Mouse (Mus musculus) ES-E14 (cell line): ENCODE data around the gene Pde9a. TPM values are rescaled to one million over a fixed set of nuclear protein-coding genes. Genes with fewer than 3 reads are reported as not detected.

Source experiments
- DNase-seq: peaks from one replicate; pipeline ENCODE4 v3.0.0-alpha.2; 2013; ENCODE audit warnings: low read depth, low spot score
- H3K27ac ChIP-seq: 2 replicates; pipeline ENCODE4 v1.5.1; 2012; ENCODE audit warnings: low read depth, mild to moderate bottlenecking, low read length, moderate library complexity, mixed read lengths; ENCODE audit not compliant: poor library complexity, insufficient read depth, severe bottlenecking
- H3K36me3 ChIP-seq: 2 replicates; pipeline ENCODE4 v1.6.1; 2012; ENCODE audit warnings: mild to moderate bottlenecking, low read length, moderate library complexity, mixed read lengths; ENCODE audit not compliant: control insufficient read depth, poor library complexity, insufficient read depth, severe bottlenecking
- H3K4me1 ChIP-seq, 2 experiments: fragments of 150-350 bp in 1 of 2; sonication (generic) in 1 of 2; 2 replicates each; pipeline ENCODE4 v1.6.1; 2012; ENCODE audit warnings: low read length in 2 of 2, mild to moderate bottlenecking in 1 of 2, mixed read lengths in 1 of 2; ENCODE audit not compliant: control insufficient read depth in 2 of 2, insufficient read depth in 2 of 2, poor library complexity in 1 of 2
- H3K4me3 ChIP-seq, 2 experiments: fragments of 150-350 bp in 1 of 2; sonication (generic) in 1 of 2; 2 replicates each; pipeline ENCODE4 v1.5.1; 2012; ENCODE audit warnings: low read length in 2 of 2, low read depth in 1 of 2, mild to moderate bottlenecking in 1 of 2, mixed read lengths in 1 of 2; ENCODE audit not compliant: insufficient read depth in 1 of 2, poor library complexity in 1 of 2, severe bottlenecking in 1 of 2
- H3K9ac ChIP-seq: 2 replicates; pipeline ENCODE4 v1.6.1; 2012; ENCODE audit warnings: low read depth, mild to moderate bottlenecking, low read length, mixed read lengths; ENCODE audit not compliant: poor library complexity, insufficient read depth, severe bottlenecking
- H3K9me3 ChIP-seq: fragments of 150-350 bp; sonication (generic); 2 replicates; pipeline ENCODE4 v1.6.1; 2012; ENCODE audit warnings: low read depth, mild to moderate bottlenecking, low read length; ENCODE audit not compliant: control insufficient read depth, insufficient read depth
- CHD2 ChIP-seq: IDR thresholded peaks from 2 replicates; pipeline ENCODE4 v1.6.1; 2014; ENCODE audit warnings: mild to moderate bottlenecking, low read depth, low read length, inconsistent platforms
- HCFC1 ChIP-seq: IDR thresholded peaks from 2 replicates; pipeline ENCODE4 v1.6.1; 2012; ENCODE audit warnings: low read length, inconsistent platforms, borderline replicate concordance; ENCODE audit not compliant: insufficient read depth
- MAFK ChIP-seq: IDR thresholded peaks from 2 replicates; pipeline ENCODE4 v1.6.1; 2014; ENCODE audit warnings: mild to moderate bottlenecking, low read depth, low read length, inconsistent platforms; ENCODE audit not compliant: insufficient read depth
- ZC3H11A ChIP-seq: IDR thresholded peaks from 2 replicates; pipeline ENCODE4 v1.6.1; 2012; ENCODE audit warnings: low read depth, mild to moderate bottlenecking, inconsistent platforms, low read length, borderline replicate concordance
- ZNF384 ChIP-seq: IDR thresholded peaks from 2 replicates; pipeline ENCODE4 v1.6.1; 2012; ENCODE audit warnings: low read depth, low read length, inconsistent platforms
- in situ Hi-C, 2 experiments: fragments of 600-800 bp; cut with MboI; formaldehyde crosslinking; loops; one replicate each; pipeline ENCODE4 v1.15.1; 2025; ENCODE audit warnings: low sequenced_read_pairs in 2 of 2, inconsistent platforms in 1 of 2; ENCODE audit not compliant: unreplicated experiment in 2 of 2
- total RNA-seq: library from RNA; depleted of rRNA; stranded (reverse); fragments of 300-350 nt; gene quantifications from 2 replicates; pipeline ENCODE4 v1.2.3, GENCODE M21; 2012

Pde9a gene
- total RNA-seq, 1 experiment: 3.9 TPM

- Histone ChIP-seq H3K36me3 (no peaks in the 10 kb centered on the region), H3K4me1 (peaks cover 0 to 19% of the 10 kb centered on the region in 2 experiments; a peak in 3 of 4 replicates), H3K9me3 (no peaks in the 10 kb centered on the region), H3K9ac (peak overlapping the region; percentile 67), H3K4me3 (peak overlapping the region in 1 of 2 experiments; percentile 7; a peak in 2 of 4 replicates), H3K27ac (no peak overlapping the region; the same call in 1 of the 2 replicates)
- in situ Hi-C loops: loop anchor here in 1 of 2 experiments (25.0 kb wide), 1 partner anchor 141 kb away; no protein-coding TSS in a partner anchor
- no peak for DNase-seq
- TF ChIP-seq ZC3H11A (no peak), CHD2 (no peak), MAFK (no peak), HCFC1 (no peak), ZNF384 (no peak)
Measured at GRCm38 (mm10) chr17:31478606-31479005, 92.6 kb downstream of the Pde9a start.

GRCm38 (mm10) chr17:31479108-31479844, 93.3 kb downstream of the Pde9a start:
- DNase-seq: no peak
- H3K9ac ChIP-seq: no peak overlapping the region
- no peak for TF ChIP-seq ZC3H11A
- no peak for TF ChIP-seq MAFK
- no peak for TF ChIP-seq ZNF384
- TF ChIP-seq CHD2: no peak
- TF ChIP-seq HCFC1: no peak
- no peak overlapping the region; the same call in 1 of the 2 replicates for H3K27ac ChIP-seq
- H3K4me3 ChIP-seq: no peak overlapping the region
- no peaks in the 10 kb centered on the region for H3K36me3 ChIP-seq
- peaks cover 0 to 19% of the 10 kb centered on the region in 2 experiments; a peak in 3 of 4 replicates for H3K4me1 ChIP-seq
- in situ Hi-C loops: loop anchor here in 1 of 2 experiments (25.0 kb wide), 1 partner anchor 142 kb away; no protein-coding TSS in a partner anchor
- no peaks in the 10 kb centered on the region for H3K9me3 ChIP-seq

- in situ Hi-C loops: loop anchor here in 1 of 2 experiments (25.0 kb wide), 1 partner anchor 149 kb away; no protein-coding TSS in a partner anchor
- DNase-seq: no peak
Measured at GRCm38 (mm10) chr17:31486616-31487198, 100.7 kb downstream of the Pde9a start.

GRCm38 (mm10) chr17:31487433-31488060, 101.5 kb downstream of the Pde9a start:
- no peak for DNase-seq
- in situ Hi-C loops: loop anchor here in 1 of 2 experiments (25.0 kb wide), 1 partner anchor 150 kb away; no protein-coding TSS in a partner anchor
- no peaks in the 10 kb centered on the region for H3K9me3 ChIP-seq
- no peak overlapping the region for H3K4me3 ChIP-seq
- peaks cover 4 to 9% of the 10 kb centered on the region in 2 experiments; a peak in 2 of 4 replicates for H3K4me1 ChIP-seq
- no peak overlapping the region for H3K9ac ChIP-seq
- no peak overlapping the region for H3K27ac ChIP-seq
- TF ChIP-seq HCFC1 (no peak), MAFK (no peak), CHD2 (no peak), ZNF384 (no peak), ZC3H11A (no peak)
- no peaks in the 10 kb centered on the region for H3K36me3 ChIP-seq

More at GRCm38 (mm10) chr17:31486616-31487198, 100.7 kb downstream of the Pde9a start:
- H3K4me3 ChIP-seq: no peak overlapping the region
- H3K9ac ChIP-seq: no peak overlapping the region
- no peaks in the 10 kb centered on the region for H3K36me3 ChIP-seq
- H3K9me3 ChIP-seq: no peaks in the 10 kb centered on the region
- H3K4me1 ChIP-seq: peaks cover 4 to 9% of the 10 kb centered on the region in 2 experiments; a peak in 2 of 4 replicates
- no peak for TF ChIP-seq ZNF384
- no peak for TF ChIP-seq CHD2
- no peak for TF ChIP-seq HCFC1
- TF ChIP-seq MAFK: no peak
- no peak for TF ChIP-seq ZC3H11A
- H3K27ac ChIP-seq: no peak overlapping the region
